Mouse (Mus musculus) E14TG2a.4 (cell line): ENCODE results near the gene Hoga1.

ENCODE experiments used
- CTCF ChIP-seq: conservative IDR thresholded peaks from 2 replicates; pipeline ENCODE4 v1.5.1; 2014; ENCODE audit warnings: low read length
- POU5F1 ChIP-seq: IDR thresholded peaks from 2 replicates; pipeline ENCODE4 v1.6.1; 2014; ENCODE audit warnings: low read length, borderline replicate concordance

- no peak for TF ChIP-seq CTCF
- TF ChIP-seq POU5F1 = no peak
Measured at GRCm38 (mm10) chr19:42118596-42118995, 73.2 kb downstream of the Hoga1 start.
